Mouse (Mus musculus) kidney, adult 8-10 months (tissue): Measurements from ENCODE around the gene Spock2.
"Not testable (repeated sequence)": the region's sequence is repeated elsewhere in the genome, so short reads cannot be mapped to it uniquely, and the experiment has no call there.

Experiments used
- DNase-seq, 2 experiments: peaks; one replicate each; pipeline ENCODE4 v3.0.0; 2022

The Spock2 gene

GRCm38 (mm10) chr10:60151107-60151663, 45.2 kb downstream of the Spock2 start:
- no peak for DNase-seq

GRCm38 (mm10) chr10:60156016-60156415, 50.0 kb downstream of the Spock2 start:
- DNase-seq, result no peak

- no peak for DNase-seq
Observed at GRCm38 (mm10) chr10:60158144-60158543, 52.1 kb downstream of the Spock2 start.

GRCm38 (mm10) chr10:60161397-60161796, 55.4 kb downstream of the Spock2 start:
- not testable (repeated sequence) for DNase-seq

GRCm38 (mm10) chr10:60162184-60162972, 56.4 kb downstream of the Spock2 start:
- DNase-seq, result not testable (repeated sequence)

- no peak for DNase-seq
Observed at GRCm38 (mm10) chr10:60162973-60163255, 56.9 kb downstream of the Spock2 start.

- no peak for DNase-seq
Observed at GRCm38 (mm10) chr10:60164869-60165268, 58.9 kb downstream of the Spock2 start.

GRCm38 (mm10) chr10:60166068-60166467, 60.0 kb downstream of the Spock2 start:
- DNase-seq, result no peak

GRCm38 (mm10) chr10:60168306-60168705, 62.3 kb downstream of the Spock2 start:
- DNase-seq, result no peak

GRCm38 (mm10) chr10:60168960-60169359, 62.9 kb downstream of the Spock2 start:
- no peak for DNase-seq

- no peak for DNase-seq
Observed at GRCm38 (mm10) chr10:60170326-60171089, 64.5 kb downstream of the Spock2 start.

- no peak for DNase-seq
Observed at GRCm38 (mm10) chr10:60171368-60171767, 65.3 kb downstream of the Spock2 start.

- DNase-seq, result no peak
Observed at GRCm38 (mm10) chr10:60172306-60172705, 66.3 kb downstream of the Spock2 start.

GRCm38 (mm10) chr10:60173035-60173434, 67.0 kb downstream of the Spock2 start:
- no peak for DNase-seq

GRCm38 (mm10) chr10:60174506-60174905, 68.5 kb downstream of the Spock2 start:
- DNase-seq, result no peak

- DNase-seq, result not testable (repeated sequence)
Observed at GRCm38 (mm10) chr10:60175306-60175705, 69.3 kb downstream of the Spock2 start.
